Mouse (Mus musculus) bone marrow, adult 2 months (tissue): Measurements from ENCODE around the gene Syt16.

Experiments used
- CTCF ChIP-seq: fragments of 200-500 bp; IDR thresholded peaks from 2 replicates; pipeline ENCODE4 v1.5.1; 2011; ENCODE audit warnings: low read length, control low read depth; ENCODE audit not compliant: control insufficient read depth, insufficient read depth
- POLR2A ChIP-seq: fragments of 200-500 bp; IDR thresholded peaks from 2 replicates; pipeline ENCODE4 v1.6.1; 2011; ENCODE audit warnings: low read depth, mild to moderate bottlenecking, control low read depth, low read length, borderline replicate concordance; ENCODE audit not compliant: control insufficient read depth

DNA sequence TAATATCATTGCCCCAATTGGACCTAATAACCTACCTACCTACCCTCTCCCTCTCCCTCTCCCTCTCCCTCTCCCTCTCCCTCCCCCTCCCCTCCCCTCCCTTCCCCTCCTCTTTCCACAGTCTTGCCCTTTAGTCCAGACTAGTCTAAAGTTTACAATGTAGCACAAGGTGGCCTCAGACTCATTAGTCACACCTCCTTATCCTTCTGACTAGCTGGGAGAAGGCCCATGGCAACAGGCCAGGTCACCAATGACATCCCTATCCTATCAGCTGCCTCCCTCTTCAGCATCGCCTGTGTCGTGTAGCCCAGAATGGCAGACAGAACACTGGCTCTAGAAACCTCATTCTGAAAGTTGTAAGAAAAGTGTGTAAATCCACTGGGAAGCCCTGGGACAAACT is 58.7 kb downstream of the Syt16 start:
- TF ChIP-seq CTCF (no peak), POLR2A (no peak)
